Mouse (Mus musculus): Measurements from ENCODE around the gene Ggn.
"Not testable (repeated sequence)": the region's sequence is repeated elsewhere in the genome, so short reads cannot be mapped to it uniquely, and the experiment has no call there.

Gene Ggn

DNA sequence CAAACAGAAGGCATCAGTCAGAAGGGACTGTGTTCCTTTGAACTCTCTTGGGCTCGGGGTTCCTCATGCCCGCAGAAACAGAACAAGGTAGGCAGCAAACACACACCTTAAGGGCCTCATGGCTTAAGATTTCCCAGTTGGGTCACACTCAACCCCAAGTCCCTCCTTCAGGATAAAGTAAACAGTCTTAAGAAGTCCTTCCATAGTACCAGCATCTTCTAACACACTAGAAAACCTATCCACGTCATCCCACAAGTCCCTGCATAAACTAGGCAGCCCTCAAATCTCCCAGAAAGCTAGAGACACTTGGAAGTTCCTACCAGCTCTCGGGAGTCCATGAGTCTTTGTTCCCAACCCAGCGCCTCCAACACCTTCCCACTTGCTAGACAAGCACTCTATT lies 7.7 kb upstream of the Ggn start:
- DNase-seq (ENCODE audit: low spot score): no peak

GRCm38 (mm10) chr7:29162750-29163525 lies 7.1 kb upstream of the Ggn start:
- peak; percentile 23 for DNase-seq (ENCODE audit: low spot score)

- no peak for DNase-seq (ENCODE audit: low spot score)
These were observed 2.4 kb upstream of the Ggn start for GRCm38 (mm10) chr7:29167656-29168055.

- no peak for DNase-seq (ENCODE audit: low spot score)
These were observed 1.8 kb upstream of the Ggn start for GRCm38 (mm10) chr7:29168121-29168695.

DNA sequence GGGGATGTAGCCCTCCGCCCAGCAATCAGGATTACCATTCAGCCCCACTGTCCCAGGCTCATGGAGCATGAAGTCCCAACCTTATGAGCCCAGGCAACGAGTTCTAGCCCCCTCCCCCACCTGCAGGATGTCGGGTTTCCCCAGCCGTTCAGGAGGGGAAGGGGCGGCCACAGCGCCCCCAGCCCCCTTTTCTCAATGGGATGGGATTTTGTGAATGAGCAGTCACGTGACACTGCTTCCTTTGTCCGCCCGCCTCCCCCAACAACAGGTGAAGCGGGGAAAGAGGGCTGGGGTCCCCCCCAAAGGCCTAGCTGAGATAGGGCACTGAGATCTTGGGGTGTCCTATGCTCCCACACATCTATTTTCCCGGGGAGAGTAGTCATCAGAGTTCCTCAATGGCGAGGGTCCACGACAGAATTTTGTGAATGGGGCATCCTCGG lies 1.2 kb upstream of the Ggn start:
- DNase-seq (ENCODE audit: low spot score): no peak

GRCm38 (mm10) chr7:29169231-29170065 lies 562 bp upstream of the Ggn start:
- peak; percentile 19 for DNase-seq (ENCODE audit: low spot score)

DNA sequence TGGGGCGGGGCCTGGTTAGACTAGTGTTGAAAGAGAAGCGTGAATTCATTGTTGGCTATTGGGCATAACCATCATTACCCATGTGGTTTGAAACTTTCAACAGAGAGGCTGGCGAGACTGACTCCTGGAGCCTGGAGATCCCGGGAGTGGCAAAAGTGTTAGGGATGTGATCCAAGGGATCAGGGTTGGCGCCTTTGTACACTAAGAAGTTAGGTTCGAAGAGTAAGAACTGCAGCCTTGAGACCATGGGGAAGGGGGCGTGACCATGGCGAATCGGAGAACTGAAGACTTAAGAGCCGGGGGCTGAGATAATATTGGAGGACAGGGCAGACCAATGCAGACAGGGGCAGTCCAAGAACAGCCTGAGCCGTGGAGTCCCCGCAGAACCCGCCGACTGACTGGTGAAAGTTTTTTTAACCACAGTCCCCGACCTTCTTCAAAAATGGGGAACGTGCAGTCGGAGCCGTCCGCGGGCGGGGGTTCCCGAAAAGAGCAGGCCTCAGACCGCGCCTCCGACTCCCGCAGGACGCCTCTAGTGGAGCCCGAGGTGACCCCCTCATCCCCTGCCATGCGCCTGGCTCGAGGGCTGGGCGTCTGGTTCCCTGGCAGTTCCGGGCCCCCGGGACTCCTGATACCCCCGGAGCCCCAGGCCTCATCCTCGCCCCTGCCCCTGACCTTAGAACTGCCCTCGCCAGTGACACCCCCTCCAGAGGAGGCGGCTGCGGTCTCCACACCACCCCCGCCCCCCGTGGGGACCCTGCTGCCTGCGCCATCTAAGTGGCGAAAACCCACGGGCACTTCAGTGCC lies 948 bp downstream of the Ggn start:
- DNase-seq (ENCODE audit: low spot score): peak; percentile 26

DNA sequence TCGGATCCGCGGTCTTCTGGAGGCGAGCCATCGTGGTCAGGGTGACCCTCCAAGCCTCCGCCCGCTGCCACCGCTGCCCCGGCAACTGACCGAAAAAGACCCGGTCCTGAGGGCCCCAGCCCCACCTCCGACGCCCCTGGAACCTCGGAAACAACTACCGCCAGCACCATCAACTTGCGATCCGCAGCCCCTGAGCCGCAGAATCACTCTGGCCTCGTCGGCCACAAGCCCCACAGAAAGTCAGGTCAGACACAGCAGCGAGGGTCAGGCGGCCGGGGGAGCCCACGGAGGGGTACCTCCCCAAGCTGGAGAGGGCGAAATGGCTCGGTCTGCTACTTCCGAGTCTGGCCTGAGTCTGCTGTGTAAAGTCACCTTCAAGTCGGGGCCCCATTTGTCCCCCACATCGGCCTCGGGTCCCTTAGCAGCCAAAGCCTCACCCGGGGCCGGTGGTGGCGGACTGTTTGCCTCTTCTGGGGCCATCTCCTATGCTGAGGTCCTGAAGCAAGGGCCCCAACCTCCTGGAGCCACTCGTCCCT lies 1.6 kb downstream of the Ggn start:
- no peak for DNase-seq (ENCODE audit: low spot score)

DNA sequence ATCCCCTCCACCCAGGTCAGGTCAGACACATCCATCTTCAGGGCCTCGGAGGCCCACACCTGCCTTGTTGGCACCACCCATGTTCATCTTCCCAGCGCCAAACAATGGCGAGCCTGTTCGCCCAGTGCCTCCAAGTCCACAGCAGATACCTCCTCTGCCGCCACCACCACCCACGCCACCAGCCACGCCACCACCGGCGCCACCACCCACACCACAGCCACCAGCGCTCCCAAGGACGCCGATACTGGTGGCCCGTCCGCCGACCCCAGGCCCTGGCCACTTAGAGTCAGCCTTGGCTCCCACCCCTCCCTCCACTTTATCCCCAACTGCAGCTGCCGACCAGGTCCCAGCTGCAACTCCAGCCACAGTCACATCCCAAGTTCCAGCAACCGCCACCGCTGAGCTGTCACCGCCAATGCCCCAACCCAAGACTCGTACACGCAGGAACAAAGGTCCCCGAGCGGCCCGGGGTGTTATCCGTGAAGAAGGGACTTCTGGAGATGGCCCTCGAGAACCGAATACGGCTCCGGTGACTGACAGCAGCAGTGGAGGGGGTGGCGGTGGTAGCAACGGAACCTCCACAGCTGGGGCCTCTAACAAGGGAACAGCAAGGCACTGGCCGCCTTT lies 2.5 kb downstream of the Ggn start:
- no peak for DNase-seq (ENCODE audit: low spot score)

- peak; percentile 26 for DNase-seq (ENCODE audit: low spot score)
These were observed 8.1 kb downstream of the Ggn start for GRCm38 (mm10) chr7:29178106-29178505.

DNA sequence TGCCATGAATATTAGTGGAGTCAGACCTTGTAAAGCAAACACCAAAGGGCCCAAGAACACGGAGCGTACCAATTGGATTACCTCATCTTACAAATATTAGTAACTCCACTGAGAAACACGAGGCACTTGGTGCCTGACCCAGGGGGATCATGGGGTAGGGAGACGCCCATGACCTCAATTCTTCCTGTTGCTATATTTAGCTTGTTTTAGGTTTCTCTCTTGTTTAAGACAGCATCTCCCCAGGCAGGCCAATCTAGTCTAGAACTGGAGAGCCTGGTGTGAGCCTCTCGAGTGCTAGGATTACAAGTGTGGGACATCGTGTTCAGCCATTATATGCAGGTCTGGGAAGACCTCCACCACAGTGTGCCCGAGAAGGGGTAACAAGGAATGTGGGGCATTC lies 9.3 kb downstream of the Ggn start:
- DNase-seq (ENCODE audit: low spot score): peak; percentile 34

- DNase-seq (ENCODE audit: low spot score): peak; percentile 95
These were observed 10.3 kb downstream of the Ggn start, which contains the start of gene Psmd8 for GRCm38 (mm10) chr7:29180077-29180853. TSS of gene Psmd8 (minus strand) at chr7:29180701.

DNA sequence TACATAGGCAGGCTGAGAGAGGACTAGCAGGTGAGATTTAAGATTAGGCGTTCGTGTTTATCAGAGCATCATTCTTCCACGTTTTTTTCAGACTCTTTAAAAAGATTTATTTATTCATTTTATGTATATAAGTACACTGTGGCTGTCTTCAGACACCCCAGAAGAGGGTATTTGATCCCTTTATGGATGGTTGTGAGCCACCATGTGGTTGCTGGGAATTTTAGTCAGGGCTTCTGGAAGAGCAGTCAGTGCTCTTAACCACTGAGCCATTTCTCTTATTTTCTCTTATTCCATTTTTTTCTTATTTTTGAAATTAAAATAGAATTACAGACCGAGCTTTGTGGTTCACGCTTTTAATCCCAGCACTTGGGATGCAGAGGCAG lies 10.8 kb downstream of the Ggn start:
- DNase-seq (ENCODE audit: low spot score): no peak

GRCm38 (mm10) chr7:29181323-29181722 lies 11.3 kb downstream of the Ggn start:
- not testable (repeated sequence) for DNase-seq (ENCODE audit: low spot score)

DNA sequence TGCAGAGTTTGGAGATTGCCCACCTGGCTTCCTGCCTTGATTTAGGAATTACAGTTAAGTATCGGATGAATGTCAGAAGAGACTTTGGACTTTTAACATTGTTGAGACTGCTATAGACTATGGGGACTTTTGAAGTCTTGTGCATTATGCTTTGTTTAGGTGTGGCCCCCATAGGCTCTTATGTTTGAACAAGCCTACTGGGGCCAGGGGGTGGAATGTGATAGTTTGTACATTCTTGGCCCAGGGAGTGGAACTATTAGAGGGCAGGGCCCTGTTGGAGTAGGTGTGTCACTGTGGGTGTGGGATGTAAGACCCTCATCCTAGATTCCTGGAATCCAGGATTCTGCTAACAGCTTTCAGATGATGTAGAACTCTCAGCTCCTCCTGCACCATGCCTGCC lies 24.2 kb downstream of the Ggn start:
- not testable (repeated sequence) for DNase-seq (ENCODE audit: low spot score)

DNA sequence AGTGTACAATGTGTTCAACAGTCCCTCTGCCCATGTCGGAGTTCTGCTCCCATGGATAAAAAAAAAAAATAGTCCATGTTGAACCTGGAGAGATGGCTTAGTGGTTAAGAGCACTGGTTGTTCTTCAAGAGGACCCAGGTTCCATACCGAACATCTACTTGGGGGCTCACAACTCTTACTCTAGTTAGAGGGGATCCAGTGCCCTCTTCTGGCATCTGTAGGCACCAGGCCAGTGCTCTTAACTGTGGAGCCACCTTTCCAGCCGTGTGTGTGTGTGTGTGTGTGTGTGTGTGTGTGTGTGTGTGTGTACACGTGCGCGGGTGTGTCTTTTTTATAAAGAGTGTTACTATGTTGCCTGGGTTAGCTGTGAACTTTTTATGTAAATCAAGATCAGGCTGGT lies 32.6 kb downstream of the Ggn start:
- DNase-seq (ENCODE audit: low spot score): no peak

- DNase-seq (ENCODE audit: low spot score): peak; percentile 40
These were observed 41.0 kb downstream of the Ggn start for GRCm38 (mm10) chr7:29211013-29211412.

GRCm38 (mm10) chr7:29211415-29212198 lies 41.6 kb downstream of the Ggn start:
- DNase-seq (ENCODE audit: low spot score): peak; percentile 81

GRCm38 (mm10) chr7:29212199-29212765 lies 42.3 kb downstream of the Ggn start:
- peak; percentile 27 for DNase-seq (ENCODE audit: low spot score)
